Mouse (Mus musculus) T-helper 17 cell (primary cell): Measurements from ENCODE around the gene Spint1.

Source experiments
- in situ Hi-C, 2 experiments: fragments of 300-600 bp; cut with MboI, MseI; formaldehyde crosslinking; loops; 1 replicate in 1 of 2; 2 replicates in 1 of 2; pipeline ENCODE4 v1.15.1; 2025; ENCODE audit warnings: high pct_unique_total_duplicates in 2 of 2

Spint1 gene

GRCm38 (mm10) chr2:119240819-119241186 is 3.6 kb downstream of the Spint1 start:
- in situ Hi-C loops, result loop anchor here in 1 of 2 experiments (10.0 kb wide), 1 partner anchor 994 kb away; no protein-coding TSS in a partner anchor

- in situ Hi-C loops, result loop anchor here in 1 of 2 experiments (10.0 kb wide), 1 partner anchor 992 kb away; no protein-coding TSS in a partner anchor
Observed at GRCm38 (mm10) chr2:119242548-119242947, 5.4 kb downstream of the Spint1 start.

DNA sequence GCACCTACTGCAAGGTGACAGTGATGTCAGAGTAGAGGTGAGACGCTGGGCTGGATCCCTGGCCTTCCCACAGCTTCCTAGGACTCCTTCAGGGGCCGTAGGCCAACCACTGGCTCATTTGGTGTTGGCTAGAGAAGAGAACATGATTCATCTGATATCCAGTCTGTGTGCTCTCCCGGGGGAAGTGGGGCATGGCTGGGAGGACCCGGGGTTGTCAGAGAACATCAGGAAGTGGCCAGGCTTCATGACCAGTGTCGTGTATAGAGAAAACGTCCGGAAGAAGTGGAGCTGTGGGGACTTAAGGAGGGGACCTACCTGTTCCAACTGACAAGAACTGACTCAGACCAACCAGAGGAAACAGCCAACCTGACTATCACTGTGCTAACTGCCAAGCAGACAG is 8.1 kb downstream of the Spint1 start:
- in situ Hi-C loops, result loop anchor here in 1 of 2 experiments (10.0 kb wide), 1 partner anchor 990 kb away; no protein-coding TSS in a partner anchor

DNA sequence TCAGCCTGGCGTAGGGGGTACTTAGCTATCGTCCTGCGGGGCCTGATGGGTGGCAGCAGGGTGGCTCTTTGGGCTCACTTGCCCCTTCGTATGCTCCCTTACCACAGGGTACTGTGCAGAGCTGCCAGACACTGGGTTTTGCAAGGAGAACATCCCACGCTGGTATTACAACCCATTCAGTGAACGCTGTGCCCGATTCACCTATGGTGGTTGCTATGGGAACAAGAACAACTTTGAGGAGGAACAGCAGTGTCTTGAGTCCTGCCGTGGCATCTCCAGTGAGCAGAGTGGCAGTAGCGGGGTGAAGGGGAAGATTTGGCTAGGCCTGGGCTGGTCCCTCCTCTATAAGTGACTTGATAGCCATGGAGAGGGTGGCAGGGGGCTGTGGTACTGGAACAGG is 10.7 kb downstream of the Spint1 start:
- in situ Hi-C loops, result loop anchor here in 1 of 2 experiments (10.0 kb wide), 1 partner anchor 987 kb away; no protein-coding TSS in a partner anchor

GRCm38 (mm10) chr2:119249592-119250061 is 12.5 kb downstream of the Spint1 start:
- in situ Hi-C loops, result loop anchor here in 1 of 2 experiments (10.0 kb wide), 1 partner anchor 985 kb away; no protein-coding TSS in a partner anchor

DNA sequence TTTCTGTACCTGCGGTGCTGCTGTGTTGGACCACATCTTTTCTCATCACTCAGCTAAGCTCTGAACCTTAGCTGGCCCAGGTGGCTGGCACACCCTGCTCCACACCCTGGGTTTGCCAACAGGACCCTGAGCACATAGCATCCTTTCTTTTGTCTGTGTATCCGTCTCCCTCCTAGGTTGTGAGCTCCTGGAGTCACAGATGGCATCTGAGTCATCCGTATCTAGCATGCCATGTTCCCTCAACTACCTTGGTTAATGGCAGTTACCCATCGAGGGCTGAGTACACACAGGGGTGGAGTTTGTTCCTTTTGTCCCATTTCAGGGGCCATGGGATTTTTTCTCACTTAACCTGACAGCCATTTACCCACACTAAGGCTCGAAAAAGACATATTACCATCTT is 13.2 kb downstream of the Spint1 start:
- in situ Hi-C loops, result no loop called here

- in situ Hi-C loops, result no loop called here
Observed at GRCm38 (mm10) chr2:119250826-119251478, 13.8 kb downstream of the Spint1 start.

- in situ Hi-C loops, result no loop called here
Observed at GRCm38 (mm10) chr2:119254976-119255375, 17.8 kb downstream of the Spint1 start.

GRCm38 (mm10) chr2:119260518-119260917 is 23.4 kb downstream of the Spint1 start:
- in situ Hi-C loops, result no loop called here

GRCm38 (mm10) chr2:119261326-119261725 is 24.2 kb downstream of the Spint1 start:
- in situ Hi-C loops, result no loop called here

DNA sequence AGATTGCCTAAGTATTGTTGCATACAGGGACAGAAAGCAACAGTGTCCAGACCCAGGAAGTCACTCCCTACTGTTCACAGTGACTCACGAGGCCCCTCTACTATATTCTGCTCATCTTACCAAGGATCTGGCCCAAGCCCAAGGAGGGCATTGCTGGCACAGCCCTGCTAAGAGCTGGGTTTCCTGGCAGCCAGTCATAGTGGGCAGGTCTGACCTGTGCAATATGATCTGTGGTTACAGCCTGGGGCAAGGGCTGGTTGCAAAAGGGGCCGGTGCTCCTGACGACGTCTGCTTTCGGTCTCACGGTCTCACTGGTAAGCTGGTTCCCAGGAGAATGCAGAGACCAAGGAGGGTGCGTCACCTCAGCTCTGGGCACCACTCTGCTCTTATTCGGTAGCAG is 25.8 kb downstream of the Spint1 start:
- in situ Hi-C loops, result no loop called here

- in situ Hi-C loops, result no loop called here
Observed at GRCm38 (mm10) chr2:119263813-119264212, 26.7 kb downstream of the Spint1 start.

DNA sequence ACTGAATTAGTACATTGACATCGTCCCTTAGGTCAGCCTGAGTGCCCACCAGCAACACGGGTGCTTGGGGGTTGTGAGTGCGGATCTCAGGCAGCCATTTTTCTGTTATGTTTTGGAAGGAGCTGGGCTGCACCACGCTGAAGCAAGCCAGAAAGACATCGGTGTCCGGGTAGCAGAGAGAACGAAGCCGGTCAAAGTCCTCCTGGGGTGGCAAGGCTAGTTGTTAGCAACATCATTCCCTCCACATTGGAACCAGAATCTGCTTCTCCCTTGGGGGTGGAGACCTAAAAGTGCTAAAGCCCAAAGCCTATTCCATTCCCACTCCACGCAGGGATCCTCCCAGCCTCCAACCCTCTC is 33.1 kb downstream of the Spint1 start:
- in situ Hi-C loops, result no loop called here

DNA sequence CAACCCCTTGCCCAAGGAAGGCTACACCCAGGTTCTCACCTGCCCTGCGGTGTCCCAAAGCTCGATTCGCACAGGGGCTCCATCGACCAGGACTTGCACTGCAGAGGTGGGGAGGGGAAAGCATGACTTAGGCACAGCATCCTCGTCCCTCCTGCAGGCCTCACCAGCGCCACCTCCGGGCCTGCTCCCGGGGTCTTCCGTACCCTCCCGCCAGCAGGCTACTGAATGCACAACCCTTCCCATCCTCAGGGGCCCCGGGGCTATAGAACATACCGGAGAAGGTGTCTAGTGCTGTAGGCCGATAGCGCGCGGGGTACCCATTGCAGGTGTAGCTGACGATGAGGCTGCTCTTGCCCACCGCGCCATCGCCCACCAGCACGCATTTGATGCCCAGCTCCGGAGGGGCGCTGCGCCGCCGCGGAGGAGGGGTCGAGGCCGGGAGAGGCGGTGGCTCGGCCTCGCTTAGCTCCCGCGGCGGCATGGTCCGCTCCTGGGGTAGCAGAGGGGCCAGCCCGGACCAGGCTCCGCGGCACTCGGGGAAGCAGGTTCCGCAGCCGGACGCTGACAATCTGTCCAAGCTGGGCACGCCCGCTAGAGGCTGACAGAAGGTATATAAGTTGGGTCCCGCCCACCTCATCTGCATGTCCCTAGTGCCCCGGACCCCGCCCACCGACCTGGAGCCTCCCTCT is 33.6 kb downstream of the Spint1 start, which contains the start of gene Rhov:
Gene Rhov (minus strand): TSS at position 630 of the 689 bp plus-strand sequence.
- in situ Hi-C loops, result no loop called here

DNA sequence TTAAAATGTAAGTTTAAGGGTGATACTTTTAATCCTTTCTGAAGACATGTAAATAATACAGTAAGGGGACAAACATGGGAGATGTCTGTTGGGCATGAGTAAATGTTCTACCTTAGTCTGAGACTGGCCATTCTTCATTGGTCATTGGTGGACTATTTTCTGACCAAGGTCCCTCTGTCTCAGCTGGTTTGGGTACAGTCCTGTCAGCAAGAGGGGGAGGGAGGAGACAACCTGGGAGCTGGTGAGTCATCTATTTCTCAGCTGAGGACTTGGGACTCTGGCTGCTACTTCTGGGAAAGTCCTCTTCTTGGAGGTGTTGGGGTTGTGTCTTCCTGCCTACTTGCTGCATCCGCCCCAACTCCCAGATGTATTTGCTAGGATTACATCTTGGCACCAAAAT is 37.0 kb downstream of the Spint1 start:
- in situ Hi-C loops, result no loop called here

- in situ Hi-C loops, result no loop called here
Observed at GRCm38 (mm10) chr2:119276926-119277325, 39.8 kb downstream of the Spint1 start.

GRCm38 (mm10) chr2:119277810-119278209 is 40.6 kb downstream of the Spint1 start:
- in situ Hi-C loops, result no loop called here

- in situ Hi-C loops, result no loop called here
Observed at GRCm38 (mm10) chr2:119281899-119282565, 44.9 kb downstream of the Spint1 start.

DNA sequence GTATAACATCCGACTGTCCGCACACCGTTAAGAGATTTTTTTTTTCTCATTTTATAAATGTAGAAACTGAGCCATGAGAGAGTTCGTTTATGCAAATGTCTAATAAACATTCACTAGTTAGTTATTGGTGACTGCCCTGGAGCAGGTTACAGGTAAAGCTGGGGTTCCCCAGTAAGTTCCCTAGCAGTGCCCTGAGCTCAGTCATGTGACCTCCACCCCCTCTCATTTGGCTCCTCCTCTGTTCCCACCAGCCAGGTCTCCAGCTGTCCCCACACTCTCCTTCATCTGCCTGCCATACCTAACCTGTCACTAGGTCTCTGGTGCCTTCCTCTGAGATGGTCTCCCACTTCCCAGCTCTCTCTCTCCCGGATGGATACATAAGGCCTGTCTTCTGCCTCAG is 50.2 kb downstream of the Spint1 start:
- in situ Hi-C loops, result no loop called here

- in situ Hi-C loops, result no loop called here
Observed at GRCm38 (mm10) chr2:119288270-119288882, 51.2 kb downstream of the Spint1 start, which contains the start of gene Vps18. TSS of gene Vps18 (plus strand) at chr2:119288740.

- in situ Hi-C loops, result no loop called here
Observed at GRCm38 (mm10) chr2:119289014-119289416, 51.9 kb downstream of the Spint1 start.

DNA sequence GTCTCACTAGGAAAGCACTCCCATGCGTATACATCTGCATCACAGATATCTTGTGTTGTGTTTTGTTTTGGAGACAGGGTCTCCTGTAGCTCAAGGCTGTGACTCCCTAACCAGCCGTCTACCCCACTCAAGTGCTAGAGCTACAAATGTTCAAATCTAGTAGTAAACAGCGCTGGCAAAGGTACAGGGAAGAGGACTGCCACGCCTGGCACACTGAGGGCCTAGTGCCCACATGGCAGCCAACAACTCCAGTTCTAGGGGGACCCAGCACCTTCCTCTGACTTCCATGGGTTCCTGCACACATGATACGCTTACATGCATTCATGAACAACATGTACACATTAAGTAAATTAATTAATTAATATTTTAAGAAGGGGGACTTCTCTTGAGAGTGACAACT is 55.1 kb downstream of the Spint1 start:
- in situ Hi-C loops, result no loop called here
